Comparison of ENCODE assay signal across 9 mouse cellular contexts in genomic region chr8:125254188-125255005, GRCm38 (mm10).
DNase-seq lines count a peak whose midpoint lies in the region; ATAC-seq lines count a peak whose summit lies in the region.
"Had no signal": no experiment of that assay in that cellular context is flagged by ENCODE, and none has a peak within 500 bp of the region (broad histone marks: within the 10 kb centered on the region; RNA-seq: fewer than 3 reads in every experiment).

No protein-coding gene starts in this region.

- peak; percentile 74 for DNase-seq in CD4-positive helper T cell, adult 2 months (ENCODE audit: low read depth, low spot score)
- DNase-seq in c-Kit-positive CD71-negative TER-119-negative erythroid progenitor cells, embryonic 14.5 days (ENCODE audit: low read depth): peak; percentile 32
- peak; percentile 89 to 91 for DNase-seq in kidney, postnatal 25 days
- DNase-seq in liver, embryonic 13.5 days: peak; percentile 9
- DNase-seq in neural tube, embryonic 11.5 days (ENCODE audit: low spot score): peak; percentile 88

- H3K4me3 ChIP-seq in forebrain, embryonic 12.5 days (replicated peaks): peak overlapping the region; percentile 40
- peak overlapping the region; percentile 47 for H3K4me3 ChIP-seq in heart, embryonic 16.5 days (ENCODE audit: low read length)
- peak overlapping the region; percentile 24; the same call in 1 of the 2 replicates for H3K4me3 ChIP-seq in liver, embryonic 13.5 days (replicated peaks)
- H3K4me3 ChIP-seq in neural tube, embryonic 11.5 days (ENCODE audit: low read depth, low read length): peak overlapping the region; percentile 32
- peak overlapping the region; percentile 35 for H3K4me3 ChIP-seq in stomach, embryonic 15.5 days (replicated peaks)

- 4% methylated on average over 23 of the region's 23 CpGs for WGBS in forebrain, embryonic 12.5 days
- WGBS in heart, embryonic 16.5 days: 19% methylated on average over 23 of the region's 23 CpGs
- WGBS in liver, embryonic 13.5 days (ENCODE audit: insufficient replicate concordance): 35% methylated on average over 23 of the region's 23 CpGs
- WGBS in neural tube, embryonic 11.5 days: 23% methylated on average over 23 of the region's 23 CpGs
- WGBS in stomach, embryonic 15.5 days: 26% methylated on average over 23 of the region's 23 CpGs

- peak; percentile 91 for ATAC-seq in forebrain, embryonic 12.5 days (ENCODE audit: low FRiP score)
- peak; percentile 84 for ATAC-seq in heart, embryonic 16.5 days (replicated peaks; ENCODE audit: extremely low read depth, insufficient read depth, low FRiP score)
- ATAC-seq in liver, embryonic 13.5 days (ENCODE audit: low read depth): no peak
- ATAC-seq in neural tube, embryonic 11.5 days (ENCODE audit: insufficient read depth, low FRiP score, low TSS enrichment): peak; percentile 65
- ATAC-seq in stomach, embryonic 15.5 days (ENCODE audit: insufficient read depth, low FRiP score, low read depth): peak; percentile 21; the same call in 1 of the 2 replicates

- no peaks in the 10 kb centered on the region for H3K9me3 ChIP-seq in forebrain, embryonic 12.5 days
- no peaks in the 10 kb centered on the region for H3K9me3 ChIP-seq in heart, embryonic 16.5 days (replicated peaks; ENCODE audit: control insufficient read depth, low read length)
- H3K9me3 ChIP-seq in liver, embryonic 13.5 days (replicated peaks): no peaks in the 10 kb centered on the region
- H3K9me3 ChIP-seq in neural tube, embryonic 11.5 days (ENCODE audit: control insufficient read depth, low read length): no peaks in the 10 kb centered on the region
- H3K9me3 ChIP-seq in stomach, embryonic 15.5 days: no peaks in the 10 kb centered on the region

- H3K36me3 ChIP-seq in forebrain, embryonic 12.5 days (replicated peaks): no peaks in the 10 kb centered on the region
- H3K36me3 ChIP-seq in heart, embryonic 16.5 days (ENCODE audit: control insufficient read depth, insufficient read depth): no peaks in the 10 kb centered on the region
- no peaks in the 10 kb centered on the region for H3K36me3 ChIP-seq in liver, embryonic 13.5 days
- no peaks in the 10 kb centered on the region for H3K36me3 ChIP-seq in neural tube, embryonic 11.5 days (ENCODE audit: control insufficient read depth, insufficient read depth, low read length)
- no peaks in the 10 kb centered on the region for H3K36me3 ChIP-seq in stomach, embryonic 15.5 days
- H3K36me3 ChIP-seq: G1E had no signal

- H3K9ac ChIP-seq in forebrain, embryonic 12.5 days: peak overlapping the region; percentile 58
- peak overlapping the region; percentile 63 for H3K9ac ChIP-seq in heart, embryonic 16.5 days (ENCODE audit: low read length)
- no peak overlapping the region for H3K9ac ChIP-seq in liver, embryonic 13.5 days
- H3K9ac ChIP-seq in neural tube, embryonic 11.5 days (ENCODE audit: low read length): peak overlapping the region; percentile 61
- 0 out of 2 replicates have a peak overlapping the region, but pooled peaks have one; percentile 22 for H3K9ac ChIP-seq in stomach, embryonic 15.5 days

- peak overlapping the region; percentile 73 for H3K4me2 ChIP-seq in forebrain, embryonic 12.5 days
- peak overlapping the region; percentile 67 for H3K4me2 ChIP-seq in heart, embryonic 16.5 days (ENCODE audit: low read depth, low read length)
- peak overlapping the region; percentile 45 for H3K4me2 ChIP-seq in liver, embryonic 13.5 days
- H3K4me2 ChIP-seq in neural tube, embryonic 11.5 days (ENCODE audit: low read depth): peak overlapping the region; percentile 64
- H3K4me2 ChIP-seq in stomach, embryonic 15.5 days: peak overlapping the region; percentile 74

- peaks cover 33% of the 10 kb centered on the region for H3K4me1 ChIP-seq in forebrain, embryonic 12.5 days
- peaks cover 26% of the 10 kb centered on the region for H3K4me1 ChIP-seq in heart, embryonic 16.5 days (ENCODE audit: control insufficient read depth, insufficient read depth, low read length)
- no peaks in the 10 kb centered on the region for H3K4me1 ChIP-seq in liver, embryonic 13.5 days (replicated peaks)
- H3K4me1 ChIP-seq in neural tube, embryonic 11.5 days (ENCODE audit: control insufficient read depth, insufficient read depth, low read length): peaks cover 14% of the 10 kb centered on the region
- no peaks in the 10 kb centered on the region for H3K4me1 ChIP-seq in stomach, embryonic 15.5 days

- H3K27ac ChIP-seq in forebrain, embryonic 12.5 days: peak overlapping the region; percentile 92
- peak overlapping the region; percentile 83 for H3K27ac ChIP-seq in heart, embryonic 16.5 days (ENCODE audit: low read length)
- no peak overlapping the region for H3K27ac ChIP-seq in liver, embryonic 13.5 days
- peak overlapping the region; percentile 72 for H3K27ac ChIP-seq in neural tube, embryonic 11.5 days (ENCODE audit: low read depth, low read length)
- H3K27ac ChIP-seq in stomach, embryonic 15.5 days: peak overlapping the region; percentile 67

- peaks cover 11% of the 10 kb centered on the region; the same call in 1 of the 2 replicates for H3K27me3 ChIP-seq in forebrain, embryonic 12.5 days
- no peaks in the 10 kb centered on the region for H3K27me3 ChIP-seq in heart, embryonic 16.5 days (ENCODE audit: control insufficient read depth, insufficient read depth, low read length)
- no peaks in the 10 kb centered on the region for H3K27me3 ChIP-seq in liver, embryonic 13.5 days
- H3K27me3 ChIP-seq in neural tube, embryonic 11.5 days (ENCODE audit: control insufficient read depth, insufficient read depth, low read length): no peaks in the 10 kb centered on the region
- no peaks in the 10 kb centered on the region for H3K27me3 ChIP-seq in stomach, embryonic 15.5 days (replicated peaks)

Comparison
In these comparisons a context has a peak if more than half of its experiments do, and no peak if none do; other contexts are left out.
1. DNase-seq: peak in every context shown above with its lines; median percentile 90 in kidney, postnatal 25 days; 88 in neural tube, embryonic 11.5 days; 74 in CD4-positive helper T cell, adult 2 months; 32 in c-Kit-positive CD71-negative TER-119-negative erythroid progenitor cells, embryonic 14.5 days; 9 in liver, embryonic 13.5 days.